Mouse (Mus musculus) ovary, postnatal 14 days (tissue): Measurements from ENCODE around the gene Taldo1.
"Not testable (repeated sequence)": the region's sequence is repeated elsewhere in the genome, so short reads cannot be mapped to it uniquely, and the experiment has no call there.

Source experiments
- DNase-seq: peaks from one replicate; pipeline ENCODE4 v3.0.0; 2022; ENCODE audit warnings: low spot score

Taldo1 gene

DNA sequence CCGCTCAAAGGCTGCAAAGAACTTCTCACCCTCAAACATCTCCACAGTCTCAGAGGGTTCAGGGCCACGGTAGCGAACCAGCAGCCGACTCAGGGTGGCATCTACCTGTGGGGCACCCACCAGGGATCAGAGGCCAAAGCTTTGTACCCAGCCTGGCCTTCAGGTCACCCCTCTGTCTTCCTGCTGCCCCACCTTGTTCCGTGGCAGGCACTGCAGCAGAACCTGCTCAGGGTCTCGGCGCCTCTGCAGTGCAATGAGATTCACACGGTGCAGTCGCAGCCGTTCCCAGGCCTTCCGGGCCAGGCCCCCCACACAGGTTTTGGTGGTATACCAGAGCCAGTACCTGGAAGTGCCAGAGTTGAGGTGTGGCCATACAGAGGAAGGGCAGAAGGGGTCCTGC is 47.8 kb downstream of the Taldo1 start:
- DNase-seq, result no peak

- no peak for DNase-seq
These were observed 48.6 kb downstream of the Taldo1 start for GRCm38 (mm10) chr7:141440613-141441012.

DNA sequence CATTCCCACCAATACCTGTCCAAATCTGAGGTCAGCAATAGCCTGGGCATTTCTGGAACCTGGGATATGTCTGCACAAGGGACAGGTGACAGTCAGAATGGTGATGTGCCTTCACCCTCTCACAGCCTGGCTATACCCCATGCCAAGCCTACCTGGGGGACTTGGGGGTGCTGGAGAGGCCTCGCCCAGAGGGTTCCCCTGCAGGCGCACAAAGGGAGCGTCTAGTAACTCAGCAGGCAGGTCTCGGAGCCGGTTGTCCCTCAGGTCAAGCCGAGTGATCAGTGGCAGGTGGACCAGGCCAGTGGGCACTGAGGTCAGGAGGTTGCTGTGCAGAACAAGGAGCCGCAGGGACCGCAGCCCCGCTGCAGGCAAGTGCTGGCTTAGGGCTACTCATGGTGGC is 49.5 kb downstream of the Taldo1 start:
- no peak for DNase-seq

GRCm38 (mm10) chr7:141442199-141442598 is 50.2 kb downstream of the Taldo1 start:
- DNase-seq, result no peak

GRCm38 (mm10) chr7:141443081-141443821 is 51.3 kb downstream of the Taldo1 start:
- DNase-seq, result no peak

DNA sequence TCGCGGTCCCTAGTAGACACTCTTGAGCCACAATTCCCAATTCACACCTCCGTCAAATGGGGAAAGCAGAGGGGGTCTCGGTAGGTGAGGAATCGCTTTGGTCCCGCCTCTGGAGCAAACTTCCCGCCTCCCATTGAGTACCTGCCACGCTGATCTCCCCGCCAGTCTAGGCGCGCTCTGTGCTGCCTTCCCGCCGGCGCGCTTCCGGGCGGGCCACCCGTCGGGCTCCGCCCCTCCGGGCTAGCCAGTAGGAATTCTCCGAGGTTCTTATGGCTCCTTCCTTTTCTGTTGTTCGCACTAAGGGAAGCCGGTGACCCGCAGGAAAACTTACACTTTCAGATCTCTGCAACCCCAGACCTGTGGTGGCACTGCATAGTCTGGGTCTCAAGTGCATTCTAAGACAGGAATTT is 51.8 kb downstream of the Taldo1 start, which contains the start of gene Pidd1:
Gene Pidd1, minus strand, starts transcription at position 198 of the 410 bp plus-strand sequence.
- DNase-seq, result no peak

- not testable (repeated sequence) for DNase-seq
These were observed 54.4 kb downstream of the Taldo1 start for GRCm38 (mm10) chr7:141446374-141446773.

DNA sequence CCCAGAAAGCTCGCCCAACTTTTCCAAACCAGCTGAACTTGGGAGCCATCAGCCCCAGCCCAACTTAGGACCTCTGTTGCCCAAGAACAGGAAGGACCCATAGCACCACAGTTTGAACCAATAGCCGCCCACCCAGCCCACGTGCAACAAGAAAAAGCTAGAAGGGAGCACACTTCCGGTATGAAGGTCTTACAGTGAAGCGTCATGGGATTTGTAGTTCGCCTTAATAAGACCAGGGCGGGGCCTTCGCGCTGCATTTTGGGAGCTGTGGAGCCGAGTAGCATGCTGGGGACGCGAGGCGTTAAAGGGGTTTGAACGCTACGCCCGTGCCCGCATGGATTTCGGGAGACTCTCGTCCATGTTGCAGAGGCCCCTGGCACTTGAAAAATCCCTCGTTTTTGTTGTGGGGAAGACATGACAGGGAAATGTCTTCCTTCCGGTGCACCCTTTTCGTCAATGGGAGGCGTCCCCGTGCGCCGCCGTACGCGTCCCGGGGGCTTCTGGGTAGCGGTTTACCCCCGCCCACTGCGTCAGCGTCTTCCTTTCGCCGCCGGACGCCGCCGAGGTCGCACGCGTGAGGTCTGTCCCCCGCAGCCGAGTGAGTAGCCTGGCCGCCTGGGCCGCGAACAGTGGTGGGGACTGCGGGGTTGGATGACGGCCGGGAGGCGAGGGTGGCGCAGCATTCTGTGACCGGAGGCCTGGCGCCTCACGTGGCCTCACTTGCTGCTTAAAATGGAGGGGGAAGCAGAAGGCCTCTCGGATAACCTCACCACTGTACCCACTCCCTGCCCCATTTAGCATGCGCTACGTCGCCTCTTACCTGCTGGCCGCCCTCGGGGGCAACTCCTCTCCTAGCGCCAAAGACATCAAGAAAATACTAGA is 55.4 kb downstream of the Taldo1 start, which contains the start of gene Rplp2:
Gene Rplp2, plus strand, starts transcription at position 261 of the 882 bp plus-strand sequence.
- peak; percentile 86 for DNase-seq

- no peak for DNase-seq
These were observed 59.9 kb downstream of the Taldo1 start for GRCm38 (mm10) chr7:141451928-141452327.
